Mouse (Mus musculus): ENCODE data around the gene Gm11985. TPM values are rescaled to one million over a fixed set of nuclear protein-coding genes. Genes with fewer than 3 reads are reported as not detected.

The Gm11985 gene
- total RNA-seq, 2 experiments from 2014 or later, result not detected

DNA sequence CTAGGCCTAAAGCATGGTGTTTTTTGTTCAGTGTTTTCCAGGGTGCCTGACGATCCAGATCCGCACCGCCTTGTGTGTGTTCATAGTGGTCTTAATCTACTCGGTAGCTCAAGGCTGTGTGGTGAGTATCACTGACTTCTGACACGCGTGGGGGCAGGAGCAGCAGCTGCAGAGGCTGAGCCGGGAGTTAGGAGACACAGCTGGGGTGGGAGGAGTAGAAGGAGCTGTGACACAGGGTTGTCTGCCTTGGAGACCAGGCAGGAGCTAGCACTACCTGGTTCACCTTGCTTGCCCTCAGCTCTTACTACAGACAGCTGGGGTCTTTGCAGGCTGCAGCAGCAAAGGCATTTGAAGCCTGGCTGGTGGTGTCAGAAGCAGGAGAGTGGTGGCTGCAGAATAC is 38.9 kb downstream of the Gm11985 start:
- H3K27ac ChIP-seq, result no peak overlapping the region
- no peak for TF ChIP-seq CTCF (IDR thresholded peaks at IDR 0.05)
- H3K4me3 ChIP-seq, result no peak overlapping the region
- DNase-seq (ENCODE audit: extremely low spot score in 1 of 2, low spot score in 2 of 2), result no peak
- intact Hi-C loops (cut with DNase I), result no loop called here

DNA sequence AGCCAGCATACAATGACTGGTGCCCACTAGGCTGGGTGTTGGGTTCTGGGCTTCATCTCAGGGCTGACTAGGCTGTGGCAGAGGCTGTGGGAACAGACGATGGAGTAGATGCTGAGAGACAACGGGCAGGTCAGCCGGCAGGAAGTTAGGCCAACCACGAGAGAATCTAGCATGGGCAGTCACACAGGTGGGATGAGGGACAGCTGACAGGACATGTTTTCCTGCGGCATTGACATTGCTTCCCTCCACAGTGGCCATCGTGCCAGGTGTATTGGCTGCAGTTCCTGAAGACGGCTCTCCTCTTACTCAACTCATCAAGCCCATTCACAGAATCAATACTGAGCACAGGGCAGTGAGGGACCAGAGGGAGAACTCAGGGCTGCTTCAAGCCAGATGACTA is 40.4 kb downstream of the Gm11985 start:
- no peak overlapping the region for H3K27ac ChIP-seq
- DNase-seq (ENCODE audit: extremely low spot score in 1 of 2, low spot score in 2 of 2), result no peak
- intact Hi-C loops (cut with DNase I), result no loop called here
- no peak for TF ChIP-seq CTCF (IDR thresholded peaks at IDR 0.05)
- no peak overlapping the region for H3K4me3 ChIP-seq

DNA sequence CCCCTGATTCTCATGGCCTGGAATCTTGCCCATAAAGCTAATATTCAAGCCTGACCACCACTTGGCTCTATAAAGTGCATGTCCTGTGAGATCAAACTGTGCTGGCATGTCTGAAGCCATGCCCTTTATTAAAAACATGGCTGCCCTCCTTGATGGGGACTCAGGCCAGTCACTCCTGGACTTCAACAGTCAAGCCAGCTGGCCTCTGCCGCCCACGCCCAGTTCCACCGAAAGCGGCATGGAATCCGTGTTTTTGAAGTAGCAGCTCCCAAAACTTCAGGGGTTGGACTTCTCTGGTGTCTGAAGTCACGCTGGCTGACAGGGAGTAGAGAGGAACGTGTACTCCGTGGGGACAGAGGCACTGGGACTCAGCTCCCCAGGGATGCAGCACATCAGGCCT is 40.8 kb downstream of the Gm11985 start:
- no peak for DNase-seq (ENCODE audit: extremely low spot score in 1 of 2, low spot score in 2 of 2)
- intact Hi-C loops (cut with DNase I), result no loop called here
- no peak for TF ChIP-seq CTCF (IDR thresholded peaks at IDR 0.05)
- Histone ChIP-seq H3K4me3 (no peak overlapping the region), H3K27ac (no peak overlapping the region)

DNA sequence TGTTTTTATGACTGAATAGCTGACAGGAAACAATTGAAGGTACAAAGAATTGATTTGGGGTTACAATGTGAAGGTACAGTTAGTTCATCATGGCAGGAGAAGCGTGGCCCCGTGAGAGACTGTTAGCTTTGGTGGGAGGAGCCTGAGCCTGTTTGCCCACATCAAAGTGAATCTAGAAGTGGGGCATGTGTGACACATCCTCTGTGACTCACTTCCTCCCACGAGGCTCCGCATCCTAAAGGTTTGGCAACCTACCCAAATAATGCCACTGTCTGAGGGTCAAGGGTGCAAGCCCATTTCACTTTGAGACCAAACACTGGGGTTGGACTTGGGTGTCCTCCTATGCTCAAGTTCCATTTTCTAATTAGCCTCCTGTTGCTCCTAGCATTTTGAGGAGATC is 43.1 kb downstream of the Gm11985 start:
- H3K27ac ChIP-seq, result no peak overlapping the region
- no peak overlapping the region for H3K4me3 ChIP-seq
- intact Hi-C loops (cut with DNase I), result no loop called here
- peak in 1 of 2 experiments; percentile 40 for DNase-seq (ENCODE audit: extremely low spot score in 1 of 2, low spot score in 2 of 2)
- no peak for TF ChIP-seq CTCF (IDR thresholded peaks at IDR 0.05)

DNA sequence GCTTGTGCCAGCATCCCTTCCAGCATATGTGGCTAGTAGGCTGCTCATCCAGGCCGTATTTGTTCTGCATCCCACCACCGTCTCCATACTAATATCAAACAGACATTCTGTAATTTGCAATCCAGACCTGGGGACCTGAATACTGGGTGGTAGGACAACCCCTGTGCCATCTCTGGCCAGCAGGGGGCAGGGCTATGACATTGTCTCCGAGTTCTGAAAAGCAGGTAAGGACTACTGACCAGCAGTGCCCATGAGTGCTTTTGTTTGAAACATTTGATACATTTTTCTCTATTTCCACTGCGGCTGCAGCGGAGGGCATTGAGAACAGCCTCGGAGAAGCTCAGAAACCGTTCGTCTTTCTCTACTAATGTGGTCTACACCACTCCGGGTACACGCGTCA is 44.0 kb downstream of the Gm11985 start:
- intact Hi-C loops (cut with DNase I), result loop anchor here (5.0 kb wide), 2 partner anchors 247 to 377 kb away; no protein-coding TSS in a partner anchor

DNA sequence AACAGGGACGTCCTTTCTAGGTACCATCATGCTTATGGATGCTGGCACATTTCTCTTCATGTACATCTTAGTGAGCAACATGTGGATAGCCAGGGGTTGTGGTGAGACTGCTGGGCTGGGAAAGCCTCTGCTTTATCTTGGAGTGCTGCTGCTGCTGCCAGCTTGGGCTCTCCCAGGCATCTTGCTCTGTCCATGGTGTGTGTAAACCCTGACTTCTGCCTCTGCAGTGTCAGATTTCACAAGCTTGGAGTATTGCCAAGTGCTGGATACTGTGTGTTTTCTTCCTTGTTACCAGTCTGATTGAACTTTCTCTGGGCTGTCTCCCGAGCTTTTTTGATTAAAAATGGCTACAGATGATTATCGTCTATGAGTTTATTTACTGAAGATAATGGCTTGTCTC is 45.6 kb downstream of the Gm11985 start:
- intact Hi-C loops (cut with DNase I), result loop anchor here (5.0 kb wide), 2 partner anchors 245 to 375 kb away; no protein-coding TSS in a partner anchor
- Histone ChIP-seq H3K27ac (no peak overlapping the region), H3K4me3 (no peak overlapping the region)
- no peak for DNase-seq (ENCODE audit: extremely low spot score in 1 of 2, low spot score in 2 of 2)
- TF ChIP-seq CTCF (IDR thresholded peaks at IDR 0.05), result no peak

More for the DNA sequence above, 44.0 kb downstream of the Gm11985 start:
- Histone ChIP-seq H3K4me3 (no peak overlapping the region), H3K27ac (no peak overlapping the region)
- no peak for DNase-seq (ENCODE audit: extremely low spot score in 1 of 2, low spot score in 2 of 2)
- TF ChIP-seq CTCF (IDR thresholded peaks at IDR 0.05), result peak; percentile 58

DNA sequence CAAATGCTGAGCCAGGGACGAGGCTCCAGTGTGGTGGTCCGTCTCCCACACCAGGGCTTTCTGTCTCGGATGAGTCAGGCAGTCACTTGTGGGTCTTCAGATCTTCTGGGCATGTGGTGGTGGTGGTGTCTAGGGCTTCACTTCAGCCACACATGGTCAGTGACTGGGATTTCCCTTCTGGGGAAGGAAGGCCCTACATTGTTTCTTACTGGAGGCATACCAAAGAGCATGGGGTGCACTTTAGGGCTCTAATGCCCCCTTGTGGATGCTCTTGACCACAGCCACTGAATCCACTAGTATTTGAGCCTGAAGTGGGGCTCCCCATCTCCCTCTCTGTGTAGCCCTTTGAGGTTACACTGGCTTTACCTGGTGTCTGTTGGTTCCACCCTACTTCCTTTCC is 47.9 kb downstream of the Gm11985 start:
- intact Hi-C loops (cut with DNase I), result loop anchor here (2.0 to 5.0 kb wide), 4 partner anchors 76 to 486 kb away; no protein-coding TSS in a partner anchor
- Histone ChIP-seq H3K4me3 (no peak overlapping the region), H3K27ac (no peak overlapping the region)
- peak; percentile 40 to 53 for DNase-seq (ENCODE audit: extremely low spot score in 1 of 2, low spot score in 2 of 2)
- peak; percentile 72 for TF ChIP-seq CTCF (IDR thresholded peaks at IDR 0.05)

DNA sequence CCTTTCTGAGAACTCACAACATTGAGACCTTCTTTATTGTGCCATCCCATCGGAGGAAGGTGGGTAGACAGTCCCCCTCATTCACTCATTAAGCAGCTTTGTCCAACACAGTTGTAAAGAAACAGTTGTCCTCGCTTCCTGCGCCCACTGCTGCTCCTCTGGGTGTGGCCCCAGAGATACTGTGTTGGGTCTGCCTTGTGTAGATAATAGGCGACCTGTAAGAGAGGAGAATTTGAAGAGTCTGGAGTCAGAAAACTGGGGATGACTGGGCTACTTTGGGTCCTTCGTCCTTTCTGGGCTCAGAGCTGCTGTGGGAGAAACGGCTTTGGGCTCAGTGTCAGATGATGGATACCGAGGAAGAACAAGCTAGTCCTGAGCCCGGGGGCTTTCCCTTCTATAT is 50.0 kb downstream of the Gm11985 start:
- intact Hi-C loops (cut with DNase I), result no loop called here
- no peak for TF ChIP-seq CTCF (IDR thresholded peaks at IDR 0.05)
- Histone ChIP-seq H3K4me3 (no peak overlapping the region), H3K27ac (no peak overlapping the region)
- no peak for DNase-seq (ENCODE audit: extremely low spot score in 1 of 2, low spot score in 2 of 2)

DNA sequence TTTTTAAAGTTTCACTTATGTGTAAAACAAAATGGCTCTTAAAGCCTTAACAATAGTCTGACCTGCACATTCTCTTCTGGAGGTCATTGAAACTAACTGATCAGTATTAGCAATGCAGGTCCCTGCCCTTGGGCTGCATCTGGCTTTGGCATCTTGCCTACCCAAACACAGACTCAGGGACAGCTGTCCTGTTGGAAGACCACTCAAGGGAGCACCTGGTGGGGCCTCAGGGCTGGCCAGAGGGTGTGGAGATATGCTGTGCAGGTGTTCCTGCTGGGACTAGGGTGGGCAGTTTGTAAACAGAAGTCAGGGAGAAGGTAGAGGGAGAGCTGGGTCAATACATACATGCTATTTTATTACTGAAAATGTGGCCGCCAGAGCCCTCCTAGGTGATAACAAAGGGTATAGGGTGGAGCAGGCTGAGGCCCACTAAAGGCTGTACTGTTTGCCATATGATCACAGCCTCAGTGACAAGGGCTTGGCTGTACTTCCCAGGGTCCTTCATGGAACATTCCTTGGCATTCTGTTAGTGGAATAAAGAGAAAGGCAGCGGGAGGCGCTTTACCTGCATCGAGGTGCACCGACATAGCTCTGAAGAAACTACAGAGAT is 52.0 kb downstream of the Gm11985 start:
- Histone ChIP-seq H3K4me3 (no peak overlapping the region), H3K27ac (no peak overlapping the region)
- DNase-seq (ENCODE audit: extremely low spot score in 1 of 2, low spot score in 2 of 2), result no peak
- TF ChIP-seq CTCF (IDR thresholded peaks at IDR 0.05), result no peak
- intact Hi-C loops (cut with DNase I), result no loop called here

DNA sequence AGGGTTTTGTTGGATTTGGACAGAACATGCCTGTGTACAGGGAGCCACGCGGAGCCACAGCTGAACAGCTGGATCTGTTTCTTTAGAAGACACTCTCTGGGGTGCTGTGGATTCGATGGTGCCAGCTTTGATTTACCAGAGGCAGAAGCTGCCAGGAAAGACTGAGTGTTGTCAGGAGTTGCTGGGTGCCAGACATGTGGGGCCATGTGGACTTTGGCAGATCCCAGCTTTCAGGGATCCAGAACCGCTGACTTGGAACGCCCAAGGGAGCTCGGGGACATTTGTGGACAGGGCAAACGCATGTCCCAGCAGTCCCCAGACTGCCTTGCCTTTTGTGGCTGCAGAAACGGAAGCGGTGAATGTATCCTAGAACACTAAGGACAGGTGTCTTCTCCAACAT is 52.6 kb downstream of the Gm11985 start:
- Histone ChIP-seq H3K27ac (no peak overlapping the region), H3K4me3 (no peak overlapping the region)
- no peak for DNase-seq (ENCODE audit: extremely low spot score in 1 of 2, low spot score in 2 of 2)
- intact Hi-C loops (cut with DNase I), result no loop called here
- no peak for TF ChIP-seq CTCF (IDR thresholded peaks at IDR 0.05)

DNA sequence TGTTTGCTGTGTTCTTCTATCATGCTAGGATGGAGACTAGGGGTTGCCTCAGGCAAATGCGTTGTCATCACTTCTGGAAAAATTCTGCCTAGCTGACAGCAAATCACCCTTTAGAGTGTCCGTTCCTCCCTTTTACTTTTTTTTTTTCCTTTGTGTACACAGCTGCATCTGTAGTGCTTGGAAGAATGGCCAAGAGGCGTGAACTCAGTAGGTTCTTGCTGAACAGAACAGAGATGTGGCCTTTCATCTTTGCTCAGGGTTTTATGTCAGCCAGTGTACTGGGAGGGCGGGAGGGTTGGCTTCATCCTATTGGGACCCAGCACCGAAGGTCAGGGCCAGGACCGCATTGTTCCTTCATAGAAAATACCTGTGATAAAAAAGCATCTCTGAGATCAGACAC is 53.1 kb downstream of the Gm11985 start:
- no peak overlapping the region for H3K4me3 ChIP-seq
- no peak overlapping the region for H3K27ac ChIP-seq
- DNase-seq (ENCODE audit: extremely low spot score in 1 of 2, low spot score in 2 of 2), result no peak
- TF ChIP-seq CTCF (IDR thresholded peaks at IDR 0.05), result no peak
- intact Hi-C loops (cut with DNase I), result no loop called here

DNA sequence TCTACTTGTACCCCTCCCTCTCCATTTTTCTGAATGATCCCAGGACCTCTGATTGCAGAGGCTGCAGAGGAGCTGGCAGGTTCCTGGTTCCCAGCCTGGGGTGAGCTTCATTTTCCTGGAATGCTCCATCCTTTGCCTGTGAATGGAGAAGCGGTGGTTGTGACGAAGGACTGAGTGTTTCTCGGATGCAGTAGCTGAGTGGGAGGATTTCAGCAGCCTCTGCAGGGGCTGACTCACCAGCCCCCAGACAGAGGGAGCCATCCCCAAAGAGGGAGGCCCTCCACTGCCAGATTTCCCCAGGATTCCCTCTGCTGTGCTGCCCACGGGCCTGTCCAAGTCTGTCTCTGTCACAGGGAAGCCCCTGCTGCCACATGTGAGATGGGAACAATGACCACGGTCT is 54.0 kb downstream of the Gm11985 start:
- TF ChIP-seq CTCF (IDR thresholded peaks at IDR 0.05), result no peak; the same call in 1 of the 2 replicates
- intact Hi-C loops (cut with DNase I), result no loop called here
- Histone ChIP-seq H3K4me3 (no peak overlapping the region), H3K27ac (peak overlapping the region; percentile 8; the same call in 1 of the 2 replicates)
- peak; percentile 58 to 72 for DNase-seq (ENCODE audit: extremely low spot score in 1 of 2, low spot score in 2 of 2)

DNA sequence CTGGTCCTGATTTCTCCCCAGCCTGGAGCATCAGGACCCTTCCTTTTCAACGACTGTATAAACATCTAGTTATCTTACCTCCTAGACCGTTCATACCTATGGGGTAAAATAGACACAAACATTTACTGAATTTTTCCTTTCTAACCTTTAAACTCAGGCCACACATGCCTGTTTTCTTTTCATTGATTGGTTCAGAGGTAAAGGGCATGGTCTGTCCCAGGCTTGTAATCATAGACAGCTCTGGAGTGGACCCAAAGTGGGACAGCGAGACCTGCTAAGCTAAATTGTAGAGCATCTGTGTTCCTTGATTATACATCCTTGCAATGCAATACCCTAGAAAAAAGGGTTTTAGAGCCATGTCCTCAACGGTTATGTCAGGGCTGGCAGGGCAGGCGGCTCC is 54.6 kb downstream of the Gm11985 start:
- TF ChIP-seq CTCF (IDR thresholded peaks at IDR 0.05), result no peak
- intact Hi-C loops (cut with DNase I), result no loop called here
- H3K4me3 ChIP-seq, result no peak overlapping the region
- no peak for DNase-seq (ENCODE audit: extremely low spot score in 1 of 2, low spot score in 2 of 2)
- H3K27ac ChIP-seq, result no peak overlapping the region

Other genes starting within 250 kb of the Gm11985 start
- 100 to 1,000 TPM; 298 to 316 TPM for gene Adcy1, start 125.1 kb downstream of the Gm11985 start, total RNA-seq (2021)
- gene Igfbp1, start 9.2 kb upstream of the Gm11985 start, total RNA-seq (2021), result not detected
- 1 to 10 TPM; 7.2 to 9.0 TPM for gene Igfbp3, start 25.4 kb upstream of the Gm11985 start, total RNA-seq (2021)

Data from left cerebral cortex, adult 2 months (tissue).